Mouse (Mus musculus) G1E (cell line): ENCODE results near the gene Washc2. TPM values are rescaled to one million over a fixed set of nuclear protein-coding genes. Genes with fewer than 3 reads are reported as not detected.
"Not testable (repeated sequence)": the region's sequence is repeated elsewhere in the genome, so short reads cannot be mapped to it uniquely, and the experiment has no call there.

Experiments used
- ATAC-seq: 2 replicates; pipeline ENCODE4 v1.8.0; 2016; ENCODE audit warnings: mild to moderate bottlenecking; ENCODE audit not compliant: insufficient number of reproducible peaks, poor library complexity, low FRiP score, severe bottlenecking; ENCODE audit errors: extremely low read depth
- DNase-seq: peaks from one replicate; pipeline ENCODE4 v3.0.0; 2012; ENCODE audit warnings: low spot score
- H3K27me3 ChIP-seq: 2 replicates; pipeline ENCODE4 v1.6.1; 2012; ENCODE audit warnings: mild to moderate bottlenecking, low read length, inconsistent platforms; ENCODE audit not compliant: insufficient read depth
- H3K36me3 ChIP-seq: replicated peaks from 2 replicates; pipeline ENCODE3; 2012; ENCODE audit warnings: mild to moderate bottlenecking, inconsistent platforms
- H3K4me1 ChIP-seq: 2 replicates; pipeline ENCODE4 v1.6.1; 2012; ENCODE audit warnings: low read depth, low read length, inconsistent platforms, mixed read lengths; ENCODE audit not compliant: insufficient read depth
- H3K4me3 ChIP-seq: 2 replicates; pipeline ENCODE4 v1.5.1; 2012; ENCODE audit warnings: low read depth, mild to moderate bottlenecking, inconsistent platforms, low read length, moderate library complexity, mixed read lengths
- H3K9me3 ChIP-seq: replicated peaks from 2 replicates; pipeline ENCODE4 v1.6.1; 2012; ENCODE audit warnings: inconsistent platforms
- CTCF ChIP-seq: IDR thresholded peaks from 2 replicates; pipeline ENCODE4 v1.5.1; 2012; ENCODE audit warnings: low read depth, low read length, inconsistent platforms, mixed read lengths
- GATA1 ChIP-seq: IDR thresholded peaks from 2 replicates; pipeline ENCODE4 v1.6.1; 2012; ENCODE audit warnings: borderline replicate concordance, low read length, inconsistent platforms, mixed read lengths
- GATA2 ChIP-seq: IDR thresholded peaks from 2 replicates; pipeline ENCODE4 v1.6.1; 2012; ENCODE audit warnings: low read depth, low read length, inconsistent platforms, borderline replicate concordance
- POLR2AphosphoS5 ChIP-seq: IDR thresholded peaks from 2 replicates; pipeline ENCODE4 v1.6.1; 2012; ENCODE audit warnings: low read depth, low read length, inconsistent platforms; ENCODE audit not compliant: insufficient replicate concordance
- TAL1 ChIP-seq: conservative IDR thresholded peaks from 2 replicates; pipeline ENCODE4 v1.6.1; 2012; ENCODE audit warnings: low read depth, low read length, inconsistent platforms, mixed read lengths
- polyA plus RNA-seq: library from polyadenylated mRNA; stranded (reverse); fragments of >175 nt; gene quantifications from 2 replicates; pipeline ENCODE4 v1.2.3, GENCODE M21; 2012
- total RNA-seq, 2 experiments: library from RNA; stranded (forward) in 1 of 2; stranded (reverse) in 1 of 2; fragments of 200-1000 nt in 1 of 2; fragments of >200 nt in 1 of 2; fragmentation: Nextera tagmentation in 1 of 2; gene quantifications; 2 replicates each; pipeline ENCODE4 v1.2.3; 2014 to 2017

The Washc2 gene
- total RNA-seq (2014; fragmentation: Nextera tagmentation), result 60.7 and 63.1 TPM in 2 replicates
- 87.8 and 96.2 TPM in 2 replicates for total RNA-seq (2017)
- polyA plus RNA-seq, result 15.3 and 18.0 TPM in 2 replicates

DNA sequence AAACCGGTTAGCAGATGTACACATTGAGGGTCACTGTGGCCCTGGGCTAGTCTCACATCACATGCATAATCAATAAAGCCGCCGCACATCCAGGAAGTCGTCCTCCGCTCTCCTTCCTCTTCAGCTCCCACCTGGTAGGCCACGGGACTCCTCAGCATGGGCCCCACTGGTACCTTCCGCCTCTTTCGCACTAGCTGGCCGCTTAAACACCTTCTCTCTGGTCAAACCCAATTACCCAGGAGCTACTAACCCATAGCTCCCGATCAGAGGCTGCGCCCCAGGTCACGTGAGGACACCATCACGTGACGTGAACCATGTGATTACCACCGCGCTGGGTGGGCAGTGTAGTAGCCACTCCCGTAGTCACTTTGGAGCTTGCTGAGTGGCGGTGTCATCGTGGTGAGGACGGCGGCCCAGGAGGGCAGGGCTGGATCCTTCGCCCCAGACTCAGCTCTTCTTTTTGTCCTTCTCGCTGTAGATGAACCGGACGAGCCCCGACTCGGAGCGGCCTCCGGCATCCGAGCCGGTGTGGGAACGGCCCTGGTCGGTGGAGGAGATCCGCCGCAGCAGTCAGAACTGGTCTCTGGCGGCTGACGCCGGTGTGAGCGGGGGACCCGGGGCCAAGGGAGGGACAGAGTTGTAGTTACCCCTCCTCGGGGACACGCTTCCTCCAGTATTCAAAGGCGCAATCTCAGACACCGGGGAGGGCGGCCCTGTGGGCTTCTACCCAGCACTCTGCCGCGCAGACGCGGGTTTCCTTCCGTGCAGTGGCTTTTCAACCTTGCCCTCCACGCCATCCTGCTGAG is at the start of gene Washc2:
Gene Washc2, plus strand, starts transcription at position 310 of the 806 bp plus-strand sequence.
- peak; percentile 89 for ATAC-seq
- Histone ChIP-seq H3K4me3 (peak within 1 kb of the TSS; percentile 93), H3K4me1 (peaks cover 22% of the 10 kb centered on the region), H3K9me3 (no peaks in the 10 kb centered on the region), H3K27me3 (no peaks in the 10 kb centered on the region), H3K36me3 (peaks cover 36% of the 10 kb centered on the region)
- no peak for TF ChIP-seq CTCF
- TF ChIP-seq POLR2AphosphoS5, result no peak
- no peak for TF ChIP-seq GATA1
- TF ChIP-seq TAL1, result no peak
- no peak for TF ChIP-seq GATA2
- peak; percentile 83 for DNase-seq

DNA sequence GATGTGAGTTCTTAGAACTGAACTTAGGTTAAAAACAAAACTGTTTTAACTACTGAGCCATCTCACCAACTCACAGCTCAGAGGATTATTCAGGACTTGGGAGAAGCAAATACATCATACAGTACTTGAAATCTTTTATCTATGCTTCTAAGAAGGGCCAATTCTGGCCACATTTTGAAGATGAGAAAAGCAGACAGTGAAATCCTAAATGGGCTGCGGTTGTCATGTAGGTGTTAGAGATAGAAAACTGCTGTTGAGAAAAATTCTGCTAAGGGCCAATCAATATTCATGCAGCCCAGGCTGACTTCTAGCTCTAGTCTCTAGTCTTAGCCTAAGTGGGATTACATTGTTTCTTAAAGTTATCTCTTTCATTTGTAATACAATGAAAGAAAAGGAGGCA is 41.5 kb upstream of the Washc2 start:
- H3K27me3 ChIP-seq, result no peaks in the 10 kb centered on the region
- H3K4me3 ChIP-seq, result no peak overlapping the region
- peaks cover 6% of the 10 kb centered on the region for H3K36me3 ChIP-seq
- H3K4me1 ChIP-seq, result no peaks in the 10 kb centered on the region
- H3K9me3 ChIP-seq, result no peaks in the 10 kb centered on the region
- TF ChIP-seq GATA2, result no peak
- TF ChIP-seq TAL1, result no peak
- TF ChIP-seq CTCF, result no peak
- no peak for TF ChIP-seq POLR2AphosphoS5
- DNase-seq, result no peak
- ATAC-seq, result no peak

GRCm38 (mm10) chr6:116173511-116174099 is 34.2 kb upstream of the Washc2 start:
- peaks cover 11% of the 10 kb centered on the region for H3K36me3 ChIP-seq
- not testable (repeated sequence) for ATAC-seq, H3K27me3 ChIP-seq, H3K4me3 ChIP-seq, H3K4me1 ChIP-seq, H3K9me3 ChIP-seq, DNase-seq

GRCm38 (mm10) chr6:116178376-116178775 is 29.5 kb upstream of the Washc2 start:
- Histone ChIP-seq H3K4me3 (no peak overlapping the region), H3K36me3 (peaks cover 28% of the 10 kb centered on the region), H3K27me3 (no peaks in the 10 kb centered on the region), H3K4me1 (no peaks in the 10 kb centered on the region), H3K9me3 (no peaks in the 10 kb centered on the region)
- no peak for DNase-seq
- ATAC-seq, result no peak
- TF ChIP-seq GATA1 (no peak), POLR2AphosphoS5 (no peak), CTCF (no peak), GATA2 (no peak), TAL1 (no peak)

DNA sequence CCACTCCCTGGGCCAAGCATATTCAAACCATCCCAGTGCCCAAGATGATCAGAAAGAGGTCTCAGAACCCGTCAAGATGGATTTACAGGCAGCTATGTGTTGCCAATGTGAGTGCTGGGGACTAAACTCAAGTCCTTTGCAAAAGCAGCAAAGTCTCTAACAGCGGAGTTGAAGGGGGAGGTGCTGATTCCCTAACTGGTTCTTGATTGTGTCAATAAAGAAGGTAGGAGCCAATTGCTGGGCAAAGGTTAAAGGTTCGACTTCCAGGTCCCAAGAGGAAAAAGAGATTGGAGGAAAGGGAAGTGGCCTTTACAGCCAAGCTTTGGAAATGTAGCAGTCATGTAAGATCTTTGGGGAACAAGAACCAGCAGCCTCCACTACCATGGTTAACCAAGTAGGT is 27.1 kb upstream of the Washc2 start:
- no peak for TF ChIP-seq TAL1
- no peak for TF ChIP-seq POLR2AphosphoS5
- no peak for TF ChIP-seq CTCF
- TF ChIP-seq GATA2, result no peak
- no peak for TF ChIP-seq GATA1
- no peaks in the 10 kb centered on the region for H3K27me3 ChIP-seq
- DNase-seq, result no peak
- H3K9me3 ChIP-seq, result no peaks in the 10 kb centered on the region
- peaks cover 31% of the 10 kb centered on the region for H3K36me3 ChIP-seq
- no peaks in the 10 kb centered on the region for H3K4me1 ChIP-seq
- ATAC-seq, result no peak
- no peak overlapping the region for H3K4me3 ChIP-seq

DNA sequence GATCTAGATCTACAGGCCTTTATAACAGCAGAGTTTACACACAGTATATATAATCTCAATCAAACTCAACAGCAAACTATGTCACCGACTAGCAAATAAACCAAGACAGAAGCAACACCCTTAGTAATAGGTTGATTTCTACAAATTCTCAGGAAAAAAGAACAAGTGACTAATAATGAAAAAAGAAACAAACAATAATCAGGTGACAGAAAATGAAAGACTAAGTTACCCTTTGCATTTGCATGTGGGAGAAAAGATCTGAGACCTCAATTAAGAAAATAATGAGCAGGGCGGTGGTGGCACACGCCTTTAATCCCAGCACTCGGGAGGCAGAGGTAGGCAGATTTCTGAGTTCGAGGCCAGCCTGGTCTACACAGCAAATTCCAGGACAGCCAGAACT is 24.3 kb upstream of the Washc2 start:
- H3K9me3 ChIP-seq, result no peaks in the 10 kb centered on the region
- no peak for ATAC-seq
- TF ChIP-seq CTCF (no peak), POLR2AphosphoS5 (no peak), TAL1 (no peak), GATA1 (no peak), GATA2 (no peak)
- peaks cover 28% of the 10 kb centered on the region for H3K36me3 ChIP-seq
- DNase-seq, result no peak
- H3K4me3 ChIP-seq, result no peak overlapping the region
- peaks cover 3% of the 10 kb centered on the region for H3K4me1 ChIP-seq
- H3K27me3 ChIP-seq, result no peaks in the 10 kb centered on the region
